Mouse (Mus musculus) stomach, embryonic 14.5 days (tissue): ENCODE measurements around the gene Rrm1. TPM values are rescaled to one million over a fixed set of nuclear protein-coding genes. Genes with fewer than 3 reads are reported as not detected.

ENCODE experiments used
- ATAC-seq: fragments of 200-750 bp; cut with Nextera tagmentation; 2 replicates; pipeline ENCODE4 v1.8.0; 2017; ENCODE audit warnings: low read depth, moderate TSS enrichment; ENCODE audit not compliant: insufficient number of reproducible peaks, insufficient read depth, low FRiP score
- H3K27ac ChIP-seq: fragments of 300-500 bp; sonication (generic); 2 replicates; pipeline ENCODE4 v1.5.1; 2014; ENCODE audit warnings: mild to moderate bottlenecking, low read length, moderate library complexity, mixed read lengths
- H3K27me3 ChIP-seq: fragments of 300-500 bp; sonication (generic); 2 replicates; pipeline ENCODE4 v1.6.1; 2014; ENCODE audit warnings: low read length, control low read depth, mixed read lengths; ENCODE audit not compliant: control insufficient read depth, insufficient read depth
- H3K36me3 ChIP-seq: fragments of 300-500 bp; sonication (generic); 2 replicates; pipeline ENCODE4 v1.6.1; 2014; ENCODE audit warnings: mild to moderate bottlenecking, control low read depth, low read length, moderate library complexity, mixed read lengths; ENCODE audit not compliant: control insufficient read depth, insufficient read depth
- H3K4me1 ChIP-seq: fragments of 300-500 bp; sonication (generic); 2 replicates; pipeline ENCODE4 v1.6.1; 2014; ENCODE audit warnings: low read length, control low read depth, mixed read lengths; ENCODE audit not compliant: control insufficient read depth, insufficient read depth
- H3K4me2 ChIP-seq: fragments of 300-500 bp; sonication (generic); replicated peaks from 2 replicates; pipeline ENCODE4 v1.6.1; 2014; ENCODE audit warnings: low read depth, low read length, control low read depth
- H3K4me3 ChIP-seq: fragments of 300-500 bp; sonication (generic); 2 replicates; pipeline ENCODE4 v1.5.1; 2014; ENCODE audit warnings: low read depth, low read length, control low read depth
- H3K9ac ChIP-seq: fragments of 300-500 bp; sonication (generic); replicated peaks from 2 replicates; pipeline ENCODE4 v1.6.1; 2014; ENCODE audit warnings: low read depth, mild to moderate bottlenecking, control low read depth, low read length, moderate library complexity, mixed read lengths
- H3K9me3 ChIP-seq: fragments of 300-500 bp; sonication (generic); 2 replicates; pipeline ENCODE4 v1.6.1; 2016; ENCODE audit warnings: low read depth, low read length, control low read depth; ENCODE audit not compliant: control insufficient read depth
- WGBS: fragments of 180-500 bp; shearing (Covaris S2); extraction: QIAGEN DNeasy Blood & Tissue Kit; methylation state at CpG from one replicate; pipeline ENCODE4 v1.1.7; 2014; 5-methylcytosine and 5-hydroxymethylcytosine counted together
- polyA plus RNA-seq: library from polyadenylated mRNA; unstranded; fragments of >200 nt; fragmentation: Nextera tagmentation; extraction: Ambion mirVana; gene quantifications from 2 replicates; pipeline ENCODE4 v1.2.1, GENCODE M21; 2014

The Rrm1 gene
- polyA plus RNA-seq, 1 experiment from 2014 or later, result 148 TPM

- Histone ChIP-seq H3K9me3 (no peaks in the 10 kb centered on the region), H3K27ac (no peak overlapping the region), H3K4me3 (no peak overlapping the region), H3K4me1 (no peaks in the 10 kb centered on the region), H3K4me2 (no peak overlapping the region), H3K9ac (no peak overlapping the region), H3K36me3 (no peaks in the 10 kb centered on the region), H3K27me3 (no peaks in the 10 kb centered on the region)
- WGBS, result 78% methylated on average over 10 of the region's 10 CpGs
- no peak for ATAC-seq
Measured at GRCm38 (mm10) chr7:102516261-102517050, 75.0 kb downstream of the Rrm1 start.

- 84% methylated on average over 2 of the region's 2 CpGs for WGBS
- H3K27me3 ChIP-seq, result no peaks in the 10 kb centered on the region
- ATAC-seq, result no peak
- H3K4me2 ChIP-seq, result no peak overlapping the region
- no peak overlapping the region for H3K9ac ChIP-seq
- H3K4me3 ChIP-seq, result no peak overlapping the region
- no peak overlapping the region for H3K27ac ChIP-seq
- H3K9me3 ChIP-seq, result no peaks in the 10 kb centered on the region
- H3K36me3 ChIP-seq, result no peaks in the 10 kb centered on the region
- H3K4me1 ChIP-seq, result no peaks in the 10 kb centered on the region
Measured at GRCm38 (mm10) chr7:102517051-102517335, 75.5 kb downstream of the Rrm1 start.

Other genes with a start within 250 kb of the Rrm1 start
- 51.6 and 53.5 TPM in 2 replicates for gene Nup98, start 231.5 kb upstream of the Rrm1 start, polyA plus RNA-seq
- 99.0 and 103 TPM in 2 replicates for gene Pgap2, start 231.5 kb upstream of the Rrm1 start, polyA plus RNA-seq
- gene Rhog, start 185.6 kb upstream of the Rrm1 start, polyA plus RNA-seq, result 61.6 and 65.1 TPM in 2 replicates
- 24.9 and 25.6 TPM in 2 replicates for gene Stim1, start 173.9 kb upstream of the Rrm1 start, polyA plus RNA-seq
- 0.22 and 0.60 TPM in 2 replicates for gene Olfr543, start 40.0 kb downstream of the Rrm1 start, polyA plus RNA-seq
- gene Olfr544, start 46.6 kb downstream of the Rrm1 start, polyA plus RNA-seq, result 0.10 TPM in 1 of 2 replicates, not detected in the other
- 0.09 TPM in 1 of 2 replicates, not detected in the other for gene Olfr545, start 57.9 kb downstream of the Rrm1 start, polyA plus RNA-seq
- not detected in 2 replicates for gene Olfr547, start 93.1 kb downstream of the Rrm1 start, polyA plus RNA-seq
- not detected in 2 replicates for gene Olfr548-ps1, start 99.2 kb downstream of the Rrm1 start, polyA plus RNA-seq
- not detected in 2 replicates for gene Olfr549, start 108.2 kb downstream of the Rrm1 start, polyA plus RNA-seq
- 0.97 and 2.1 TPM in 2 replicates for gene Trim21, start 123.8 kb downstream of the Rrm1 start, polyA plus RNA-seq
- not detected in 2 replicates for gene Olfr550, start 129.7 kb downstream of the Rrm1 start, polyA plus RNA-seq
- gene Olfr551, start 150.2 kb downstream of the Rrm1 start, polyA plus RNA-seq, result not detected in 2 replicates
- not detected in 2 replicates for gene Olfr552, start 156.1 kb downstream of the Rrm1 start, polyA plus RNA-seq
- not detected in 2 replicates for gene Olfr553, start 176.5 kb downstream of the Rrm1 start, polyA plus RNA-seq
- not detected in 2 replicates for gene Olfr554, start 196.7 kb downstream of the Rrm1 start, polyA plus RNA-seq
- not detected in 2 replicates for gene Olfr555, start 217.1 kb downstream of the Rrm1 start, polyA plus RNA-seq
- gene Olfr556, start 223.2 kb downstream of the Rrm1 start, polyA plus RNA-seq, result not detected in 2 replicates
- 17.0 and 22.1 TPM in 2 replicates for gene Trim68, start 245.6 kb downstream of the Rrm1 start, polyA plus RNA-seq